Mouse (Mus musculus) kidney, postnatal 10 days (tissue): Measurements from ENCODE around the gene Guk1.
"Not testable (repeated sequence)": the region's sequence is repeated elsewhere in the genome, so short reads cannot be mapped to it uniquely, and the experiment has no call there.

Experiments used
- DNase-seq: peaks from one replicate; pipeline ENCODE4 v3.0.0; 2021; ENCODE audit warnings: mixed read lengths

Gene Guk1

GRCm38 (mm10) chr11:59192059-59192386 lies at the start of gene Guk1:
TSS of gene Guk1 (minus strand) at chr11:59192212.
- DNase-seq, result no peak

DNA sequence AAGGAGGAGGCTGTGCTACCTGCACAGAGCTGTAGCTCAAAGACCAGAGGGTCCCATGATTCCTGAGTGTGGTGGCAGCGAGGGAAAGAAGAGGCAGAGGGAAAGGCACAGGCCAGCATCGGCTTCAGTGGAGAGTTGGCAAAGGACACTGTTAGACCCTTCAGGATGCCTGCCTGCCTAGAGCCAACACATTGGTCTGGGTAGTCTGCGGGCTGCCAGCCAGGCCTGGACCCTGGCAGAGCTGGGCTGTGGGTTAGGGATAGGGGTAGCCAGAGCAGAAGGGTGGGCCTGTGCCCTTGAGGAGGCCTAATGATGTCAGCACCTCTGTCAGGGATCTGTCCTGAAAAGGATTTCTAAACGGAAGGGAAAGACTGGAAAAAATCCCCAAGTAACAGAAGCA lies 47.8 kb upstream of the Guk1 start:
- no peak for DNase-seq

DNA sequence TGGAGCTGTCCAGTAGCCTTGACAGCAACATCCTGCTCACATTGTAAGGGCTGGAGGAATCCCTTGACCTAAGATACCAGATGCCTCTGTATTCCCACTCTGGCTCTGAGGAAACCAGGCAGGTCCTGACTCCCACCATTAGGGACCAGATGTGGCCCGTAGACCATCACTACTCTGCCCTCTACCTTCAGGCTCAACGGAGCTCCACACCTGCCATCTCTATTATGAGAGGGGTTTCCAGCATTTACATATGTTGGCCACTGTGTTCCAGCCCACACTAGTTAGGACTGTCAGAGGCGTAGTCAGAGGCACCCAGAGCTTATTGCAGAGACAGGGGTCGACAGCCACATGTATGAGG lies 47.4 kb upstream of the Guk1 start:
- DNase-seq, result no peak

DNA sequence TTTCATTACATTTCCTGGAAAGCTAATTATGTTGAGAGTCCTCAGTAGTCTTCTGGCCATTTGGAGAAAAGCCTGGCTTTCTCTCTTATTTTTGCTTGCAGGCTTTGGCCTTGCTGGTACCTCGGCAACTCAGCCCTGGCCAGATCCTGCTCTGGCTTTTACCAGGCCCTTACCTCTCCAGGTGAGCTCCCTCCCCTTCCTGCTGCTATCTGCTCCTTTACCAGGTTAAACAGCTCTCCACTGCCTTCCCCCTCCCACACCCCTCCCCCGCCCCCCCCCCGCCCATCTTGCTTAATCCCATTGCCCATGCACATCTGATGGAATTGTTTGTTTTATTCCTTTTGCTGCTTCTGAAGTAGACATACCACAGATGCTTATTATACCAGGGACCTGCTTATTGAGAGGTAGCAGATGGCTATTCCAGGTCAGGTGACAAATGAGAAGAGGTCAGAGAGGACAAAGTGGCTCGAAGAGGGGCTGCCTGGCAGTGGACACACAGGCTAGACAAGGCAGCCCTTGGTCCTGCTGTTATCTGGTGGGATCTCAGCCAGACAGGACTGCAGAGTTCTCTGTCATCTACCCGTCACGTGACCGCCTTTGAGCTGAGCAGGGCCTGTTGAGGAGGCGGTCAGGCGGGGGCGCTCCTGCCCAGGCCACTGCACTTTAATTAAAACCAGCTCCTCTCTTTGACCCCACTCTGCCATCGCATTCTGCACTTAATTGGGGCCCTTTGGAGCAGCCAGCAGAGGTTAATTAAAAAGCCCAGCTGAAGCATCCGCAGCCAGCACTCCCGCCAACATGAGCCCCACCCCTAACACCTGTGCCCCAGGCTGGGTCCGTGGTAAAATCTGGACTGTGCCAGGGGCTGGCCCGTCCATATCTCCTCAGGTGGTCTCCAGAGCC lies 46.8 kb upstream of the Guk1 start:
- DNase-seq, result peak; percentile 84

DNA sequence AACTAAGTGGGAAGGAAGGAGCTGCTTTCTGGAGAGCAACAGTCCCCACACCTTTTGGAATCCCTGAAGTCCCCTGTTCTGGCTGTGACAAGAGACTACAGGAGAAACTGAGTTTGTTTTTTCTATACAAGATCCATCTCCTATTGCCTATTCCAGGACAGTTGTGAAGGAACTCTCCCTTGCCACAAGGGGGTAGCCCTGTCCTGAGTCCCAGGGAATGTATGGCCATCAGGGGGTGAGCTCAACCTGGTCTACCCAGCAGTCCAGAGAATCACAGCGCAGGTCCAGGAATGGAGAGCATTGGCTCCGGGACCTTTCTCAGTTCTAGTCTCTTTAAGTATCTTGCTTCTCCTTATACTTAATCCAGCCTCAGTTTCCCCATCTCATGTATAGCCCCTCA lies 40.8 kb upstream of the Guk1 start:
- DNase-seq, result no peak

- peak; percentile 84 for DNase-seq
These were observed 38.2 kb upstream of the Guk1 start for GRCm38 (mm10) chr11:59230144-59230760.

DNA sequence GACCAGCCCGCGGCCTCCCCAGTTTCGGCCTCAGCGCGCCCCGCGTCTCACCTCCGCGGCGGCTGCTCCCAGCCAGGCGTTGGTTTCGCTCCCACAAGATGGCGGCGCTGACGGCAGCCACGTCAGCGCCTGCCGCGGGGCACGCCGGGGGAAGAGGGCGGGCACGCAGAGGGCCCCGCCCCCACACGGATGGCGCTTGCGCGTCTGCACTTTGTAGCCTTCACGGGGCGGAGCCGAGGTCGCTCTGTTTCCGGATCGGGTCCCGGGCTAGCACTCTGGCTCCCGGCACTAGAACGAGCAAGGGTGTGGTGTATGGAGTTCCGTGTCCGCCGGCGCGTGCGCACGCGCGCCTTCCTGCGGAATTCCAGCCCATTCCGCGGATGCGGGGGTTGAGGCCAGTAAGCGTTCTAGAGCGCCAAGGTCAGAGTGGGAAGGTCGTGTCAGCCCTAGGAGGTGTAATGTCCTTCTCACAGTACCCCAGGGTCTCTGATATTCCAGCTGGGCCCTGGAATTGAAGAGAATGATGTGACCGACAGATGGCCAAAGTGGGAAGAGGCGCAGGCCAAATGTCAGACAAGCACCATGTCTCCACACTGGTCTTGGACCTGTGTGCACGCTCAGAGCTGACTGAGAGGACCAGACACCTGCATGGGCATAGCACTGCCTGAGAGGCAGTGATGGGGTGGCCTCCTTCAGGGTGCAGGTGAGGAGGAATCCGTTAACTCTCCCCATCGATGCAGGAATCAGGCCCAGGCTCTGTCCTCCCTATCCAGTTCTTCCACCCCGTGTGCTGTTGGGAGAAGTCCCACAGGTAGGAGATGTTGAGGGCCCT lies 36.3 kb upstream of the Guk1 start, which contains the start of gene Arf1:
TSS of gene Arf1 (minus strand) at position 149 of the 832 bp plus-strand sequence.
- DNase-seq, result peak; percentile 98

DNA sequence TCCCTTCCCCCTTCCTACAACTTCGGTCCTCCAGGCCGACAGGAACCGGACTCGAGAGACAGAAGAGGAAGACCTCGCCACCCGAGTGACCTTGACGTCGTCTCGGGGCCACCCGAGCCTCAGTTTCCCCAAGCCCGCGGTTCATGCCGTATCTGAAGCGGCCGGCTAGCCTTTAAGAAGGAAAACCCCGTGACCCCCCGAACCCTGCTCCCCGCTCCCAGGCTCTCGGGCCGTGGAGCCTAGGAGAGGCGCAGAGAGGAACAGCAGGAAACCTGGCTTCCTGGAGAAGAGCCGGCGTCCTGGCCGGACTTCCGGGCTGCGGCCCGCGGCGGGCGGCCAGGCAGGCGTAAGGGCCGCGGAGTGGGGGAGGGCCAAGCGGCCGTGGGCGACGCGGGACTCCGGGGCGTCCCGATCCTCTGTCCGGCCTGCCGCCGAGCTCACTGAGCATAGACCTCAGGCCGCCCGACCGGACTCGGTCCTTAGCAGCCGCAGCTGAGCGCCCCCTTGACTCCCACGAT lies 35.7 kb upstream of the Guk1 start:
- no peak for DNase-seq

DNA sequence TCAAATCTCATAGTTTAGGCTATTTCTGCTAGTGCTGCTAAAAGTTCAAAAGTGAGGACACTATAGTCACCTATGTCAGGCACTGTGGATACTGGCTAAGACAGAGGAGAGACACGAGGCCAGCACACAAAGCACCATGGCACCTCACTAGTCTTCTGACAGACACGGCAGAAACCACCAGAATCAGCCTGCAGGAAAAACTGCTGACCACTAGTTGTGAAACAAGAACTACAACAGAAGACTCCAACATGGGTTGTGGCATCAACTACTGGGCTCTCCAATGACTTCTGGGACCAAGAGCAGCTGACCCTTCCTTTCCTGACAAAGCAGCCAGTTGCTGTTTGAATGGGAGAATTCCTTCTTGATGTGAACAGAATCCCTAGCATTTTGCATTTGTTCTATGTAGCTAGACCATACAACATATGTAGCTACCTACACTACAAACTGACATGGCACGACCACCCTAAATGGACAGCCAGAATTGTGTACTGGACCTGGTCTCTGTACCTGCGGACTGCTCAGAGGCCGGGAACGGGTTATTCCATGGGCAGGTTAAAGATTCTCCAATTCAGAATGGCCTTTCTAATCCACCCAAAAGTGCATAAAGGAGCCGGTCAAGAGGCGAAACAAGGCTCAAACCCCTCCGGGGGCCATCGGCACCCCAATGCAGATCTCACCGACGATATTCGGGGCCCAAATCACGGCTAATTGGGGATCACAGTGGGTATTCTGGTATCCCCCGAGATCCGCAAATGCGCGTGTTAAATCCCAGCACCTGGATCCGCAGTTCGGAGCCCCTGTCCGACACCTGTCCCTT lies 35.0 kb upstream of the Guk1 start:
- DNase-seq, result peak; percentile 24

- DNase-seq, result no peak
These were observed 34.2 kb upstream of the Guk1 start for GRCm38 (mm10) chr11:59226251-59226650.

DNA sequence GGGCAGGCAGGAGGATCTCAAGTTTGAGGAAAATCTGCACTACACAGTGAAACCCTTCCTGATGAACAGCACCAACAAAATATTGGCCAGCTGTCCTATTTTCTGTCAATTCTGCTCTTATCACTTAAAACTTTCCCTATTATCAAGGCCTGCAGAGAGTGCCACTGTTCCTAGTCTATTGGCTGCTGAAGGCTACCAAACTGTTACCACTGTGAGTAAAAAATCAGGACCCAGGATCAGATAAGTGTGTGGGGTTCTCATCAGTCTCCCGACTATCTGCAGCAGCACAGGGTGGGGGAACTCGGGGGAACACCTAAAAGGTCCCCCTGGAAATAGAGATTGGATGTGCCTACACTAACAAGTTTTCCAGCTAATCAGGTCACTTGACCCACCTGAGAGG lies 33.2 kb upstream of the Guk1 start:
- no peak for DNase-seq

- DNase-seq, result no peak
These were observed 32.5 kb upstream of the Guk1 start for GRCm38 (mm10) chr11:59224470-59224869.

GRCm38 (mm10) chr11:59224025-59224424 lies 32.0 kb upstream of the Guk1 start:
- no peak for DNase-seq

DNA sequence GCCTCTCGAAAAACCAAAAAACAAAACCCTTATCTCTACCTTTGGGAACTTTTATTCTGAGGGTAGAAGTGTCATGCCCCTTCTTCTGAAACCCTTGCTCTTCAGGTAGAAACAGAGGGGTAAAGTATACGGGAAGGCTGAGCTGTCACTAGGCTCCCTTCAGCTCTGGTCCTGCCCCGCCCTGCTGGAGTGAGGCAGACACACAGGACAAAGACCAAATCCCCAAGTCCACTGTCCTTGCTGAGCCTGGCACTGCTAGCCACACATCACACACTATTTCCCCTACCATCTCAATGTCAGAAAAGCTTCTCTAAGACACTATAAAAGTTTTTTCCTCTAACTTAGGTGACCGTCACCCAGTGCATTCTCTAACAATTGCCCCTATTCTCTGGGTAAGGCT lies 30.3 kb upstream of the Guk1 start:
- DNase-seq, result no peak

- no peak for DNase-seq
These were observed 29.6 kb upstream of the Guk1 start for GRCm38 (mm10) chr11:59221604-59222003.

DNA sequence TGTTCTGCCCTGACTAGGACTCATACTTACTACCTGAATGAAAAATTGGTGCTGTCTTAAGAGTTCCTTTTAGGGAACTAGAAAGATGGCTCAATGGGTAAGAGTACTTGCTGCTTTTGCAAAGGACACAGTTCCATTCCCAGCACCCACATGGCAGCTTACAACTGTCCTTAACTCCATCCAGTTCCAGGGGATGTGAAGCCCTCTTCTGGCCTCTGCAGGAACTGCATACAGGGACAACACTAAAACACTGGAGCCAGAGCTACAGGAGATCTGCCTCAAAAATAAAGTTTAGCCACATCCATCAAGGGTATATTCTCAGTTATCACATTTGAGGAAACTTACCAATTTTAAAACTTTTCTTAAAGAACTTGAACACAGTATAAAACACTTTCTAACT lies 27.1 kb upstream of the Guk1 start:
- peak; percentile 60 for DNase-seq

DNA sequence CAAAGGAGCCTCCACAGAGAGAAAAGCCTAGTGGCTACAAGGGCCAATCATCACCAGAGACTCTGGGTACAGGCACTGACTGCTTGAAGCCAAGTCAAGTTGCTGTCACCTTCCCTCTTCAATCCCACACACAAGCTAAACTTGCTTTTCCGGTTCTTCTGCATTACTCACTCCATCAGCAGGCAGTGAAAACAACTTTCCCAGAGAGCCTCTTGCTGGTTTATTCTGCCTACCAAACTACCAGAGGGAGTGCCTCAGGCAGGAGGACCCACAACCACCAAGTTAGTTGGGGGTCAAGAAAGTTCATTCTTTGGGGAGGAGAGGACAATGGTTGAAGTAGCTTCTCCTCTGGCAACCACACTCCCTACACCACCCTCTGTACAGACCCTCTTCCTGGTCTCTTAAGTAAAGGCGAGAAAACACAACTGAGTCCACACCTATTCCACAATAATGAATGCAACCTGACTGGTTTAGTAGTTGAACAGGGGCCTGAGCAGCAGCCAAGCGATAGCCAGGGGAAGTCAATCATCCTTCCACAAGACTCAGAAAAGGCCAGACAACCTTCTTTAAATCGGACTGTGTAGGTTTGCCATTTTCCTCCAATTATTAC lies 26.5 kb upstream of the Guk1 start:
- DNase-seq, result peak; percentile 35

DNA sequence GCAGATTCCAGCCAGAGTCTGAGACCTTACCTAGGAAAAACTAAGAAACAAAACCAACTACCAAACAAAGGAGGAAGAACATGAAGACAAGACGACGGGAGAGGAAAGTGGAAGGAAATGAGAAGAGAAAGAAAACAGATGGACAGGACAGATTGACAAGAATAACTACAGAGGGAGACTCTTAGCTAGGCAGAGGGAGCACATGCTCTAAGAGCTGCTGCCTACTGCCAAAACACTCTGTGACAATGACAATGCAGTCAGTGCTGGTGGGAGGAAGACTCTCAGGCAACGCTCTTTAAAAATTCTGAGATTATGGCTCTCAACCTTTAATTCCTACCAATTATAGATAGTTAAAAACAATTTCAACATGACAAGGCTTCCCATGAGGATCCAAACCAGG lies 24.9 kb upstream of the Guk1 start:
- DNase-seq, result no peak

DNA sequence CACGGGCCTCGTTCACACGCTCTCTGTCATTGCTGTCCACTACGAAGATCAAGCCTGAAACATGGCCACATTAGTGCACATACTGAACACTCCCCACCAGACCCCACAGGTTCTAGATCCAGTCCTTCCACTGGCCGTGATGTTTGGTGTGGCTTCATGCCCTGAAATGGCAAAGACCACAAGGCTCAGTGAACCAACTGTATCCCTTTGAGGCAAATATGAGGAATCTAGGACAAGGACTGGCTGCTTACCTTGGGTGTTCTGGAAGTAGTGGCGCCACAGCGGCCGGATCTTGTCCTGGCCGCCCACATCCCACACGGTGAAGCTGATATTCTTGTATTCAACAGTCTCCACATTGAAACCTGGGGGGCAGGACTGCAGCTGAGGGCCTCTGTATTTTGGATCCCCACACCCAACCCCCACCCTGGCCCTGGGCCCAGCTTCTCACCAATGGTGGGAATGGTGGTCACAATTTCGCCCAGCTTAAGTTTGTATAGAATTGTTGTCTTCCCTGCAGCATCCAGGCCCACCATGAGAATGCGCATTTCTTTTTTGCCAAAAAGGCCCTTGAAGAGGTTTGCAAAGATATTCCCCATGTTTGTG lies 21.0 kb upstream of the Guk1 start:
- no peak for DNase-seq

- not testable (repeated sequence) for DNase-seq
These were observed 20.3 kb upstream of the Guk1 start for GRCm38 (mm10) chr11:59212320-59212719.

DNA sequence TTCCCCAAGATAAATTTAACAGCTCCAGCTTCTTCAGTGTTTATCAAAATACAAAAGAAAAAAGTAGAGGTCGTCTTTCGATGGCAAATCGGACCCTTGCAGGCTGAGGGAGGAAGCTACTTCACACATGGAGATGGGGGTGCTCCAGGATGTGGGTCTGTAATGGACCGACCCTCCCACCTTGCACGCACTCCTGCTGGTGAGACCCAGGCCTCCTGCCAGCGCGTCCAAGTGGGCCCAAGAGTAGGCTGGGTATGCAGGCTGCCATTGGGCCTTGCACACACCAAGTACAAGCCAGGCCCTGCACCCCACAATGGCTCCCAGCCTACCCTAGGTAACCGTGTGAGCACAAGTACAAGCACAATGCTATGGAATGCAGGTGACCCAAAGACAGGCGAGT lies 19.5 kb upstream of the Guk1 start:
- DNase-seq, result not testable (repeated sequence)

DNA sequence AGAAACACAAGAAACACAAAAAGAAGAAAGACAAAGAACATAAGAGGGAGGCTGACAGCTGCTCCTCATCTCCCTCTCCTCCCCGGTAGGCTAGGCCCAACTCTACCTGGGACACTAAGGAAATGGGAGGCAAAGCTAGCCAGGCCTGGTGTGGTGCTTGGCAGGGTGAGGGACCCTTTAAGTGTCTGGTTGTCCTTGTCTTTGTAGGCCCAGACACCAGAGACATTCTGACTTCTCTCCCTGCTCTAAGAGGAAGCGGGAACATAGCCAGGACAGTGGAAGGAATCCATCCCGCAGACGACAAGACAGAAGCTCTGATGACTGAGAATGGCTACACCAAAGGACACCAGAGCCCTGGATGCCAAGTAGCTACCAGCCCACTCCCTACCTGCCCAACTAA lies 18.0 kb upstream of the Guk1 start:
- DNase-seq, result no peak
